Mouse (Mus musculus) gastrocnemius, adult 8-10 months (tissue): Measurements from ENCODE around the gene Arhgap1. TPM values are rescaled to one million over a fixed set of nuclear protein-coding genes. Genes with fewer than 3 reads are reported as not detected.
"Not testable (repeated sequence)": the region's sequence is repeated elsewhere in the genome, so short reads cannot be mapped to it uniquely, and the experiment has no call there.

Experiments used
- DNase-seq, 2 experiments: peaks; one replicate each; pipeline ENCODE4 v3.0.0; 2022; ENCODE audit warnings: low spot score in 2 of 2
- total RNA-seq, 4 experiments: library from RNA; stranded (reverse); gene quantifications; 2 replicates each; pipeline ENCODE4 v1.2.4; 2022

The Arhgap1 gene
- total RNA-seq, result 1 to 10 TPM; 3.8 to 7.9 (median 4.9) TPM

GRCm38 (mm10) chr2:91649553-91650359 is at the start of gene Arhgap1, which contains the start of gene Zfp408:
Arhgap1 (plus strand) TSS chr2:91649860.
Zfp408 (minus strand) TSS chr2:91649791.
- DNase-seq, result peak; percentile 91 to 93

DNA sequence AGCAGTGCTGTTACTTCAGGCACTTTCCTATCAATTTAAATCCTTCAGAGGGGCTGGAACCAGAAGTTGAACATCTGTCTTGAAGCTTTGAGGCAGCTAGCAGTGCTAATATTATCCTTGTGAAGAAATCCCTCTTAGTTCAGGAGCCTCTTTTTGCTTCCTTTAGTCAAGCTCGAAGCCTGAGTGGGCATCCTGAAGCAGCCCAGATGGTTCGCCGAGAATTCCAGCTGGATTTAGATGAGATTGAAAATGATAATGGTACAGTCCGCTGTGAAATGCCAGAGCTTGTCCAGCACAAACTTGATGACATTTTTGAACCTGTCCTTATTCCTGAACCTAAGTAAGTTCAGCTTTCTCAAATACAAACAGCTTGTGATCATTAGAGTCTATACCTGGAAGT is 49.2 kb upstream of the Arhgap1 start:
- no peak for DNase-seq

DNA sequence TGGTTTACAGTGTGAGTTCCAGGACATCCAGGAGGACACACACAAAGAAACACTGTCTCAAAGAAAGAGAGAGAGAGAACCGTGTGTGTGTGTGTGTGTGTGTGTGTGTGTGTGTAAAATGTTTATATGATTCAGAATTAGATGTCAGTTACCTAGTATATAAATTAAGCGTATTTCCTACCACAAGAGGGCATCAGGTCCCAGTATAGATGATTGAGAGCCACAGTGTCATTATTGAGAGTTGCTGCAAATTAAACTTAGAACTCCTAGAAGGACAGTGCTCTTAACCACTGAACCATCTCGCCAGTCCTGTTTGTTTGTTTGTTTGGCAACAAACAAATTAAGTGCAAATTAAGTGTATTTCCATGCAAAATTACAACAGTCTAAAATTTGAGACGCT is 47.3 kb upstream of the Arhgap1 start:
- no peak for DNase-seq

DNA sequence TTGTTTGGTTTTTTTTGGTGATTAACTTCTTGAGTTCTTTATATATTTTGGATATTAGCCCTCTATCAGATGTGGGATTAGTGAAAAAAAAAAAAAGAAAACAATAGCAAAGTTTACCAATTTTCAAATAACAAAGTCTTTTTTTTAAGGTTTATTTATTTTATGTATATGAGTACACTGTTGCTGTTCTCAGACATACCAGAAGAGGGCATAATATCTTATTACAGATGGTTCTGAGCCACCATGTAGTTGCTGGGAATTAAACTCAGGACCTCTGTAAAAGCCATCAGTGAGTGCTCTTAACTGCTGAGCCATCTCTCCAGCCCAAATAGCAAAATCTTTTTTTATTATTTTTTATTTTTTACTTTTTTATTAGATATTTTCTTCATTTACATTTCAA is 40.3 kb upstream of the Arhgap1 start:
- DNase-seq, result not testable (repeated sequence)

- no peak for DNase-seq
These were observed 27.3 kb upstream of the Arhgap1 start for GRCm38 (mm10) chr2:91622356-91622755.

DNA sequence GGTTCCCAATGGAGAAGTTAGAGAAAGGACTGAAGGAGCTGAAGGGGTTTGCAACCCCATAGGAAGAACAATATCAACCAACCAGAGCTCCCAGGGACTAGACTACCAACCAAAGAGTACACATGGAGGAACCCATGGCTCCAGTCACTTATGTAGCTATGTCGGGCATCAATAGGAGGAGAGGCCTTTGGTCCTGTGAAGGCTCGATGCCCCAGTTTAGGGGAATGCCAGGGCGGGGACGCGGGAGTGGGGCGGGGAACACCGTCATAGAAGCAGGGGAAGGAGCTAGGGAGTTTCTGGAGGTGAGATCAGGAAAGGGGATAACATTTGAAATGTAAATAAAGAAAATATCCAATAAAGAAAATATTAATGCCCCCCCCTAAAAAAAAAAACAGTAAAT is 26.3 kb upstream of the Arhgap1 start:
- not testable (repeated sequence) for DNase-seq

DNA sequence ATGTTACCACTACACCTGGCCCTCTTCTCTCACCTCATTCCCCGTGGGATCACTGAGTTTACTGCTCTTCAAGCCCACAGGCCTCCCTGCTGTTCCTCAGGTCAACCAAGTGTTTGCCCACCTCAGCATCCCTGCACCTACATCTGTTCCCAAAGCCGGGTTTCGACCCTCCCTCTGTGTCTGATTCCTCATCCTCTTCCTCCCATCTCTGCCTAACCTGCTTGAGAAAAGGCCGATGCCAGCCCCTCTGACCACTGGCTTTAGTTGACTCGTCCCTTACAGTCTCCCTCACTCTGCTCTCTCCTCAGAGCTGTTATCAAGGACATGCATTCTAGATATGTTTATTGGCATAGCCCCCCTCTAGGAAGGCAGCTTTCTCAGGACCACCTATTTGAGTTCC is 22.2 kb upstream of the Arhgap1 start:
- no peak for DNase-seq

DNA sequence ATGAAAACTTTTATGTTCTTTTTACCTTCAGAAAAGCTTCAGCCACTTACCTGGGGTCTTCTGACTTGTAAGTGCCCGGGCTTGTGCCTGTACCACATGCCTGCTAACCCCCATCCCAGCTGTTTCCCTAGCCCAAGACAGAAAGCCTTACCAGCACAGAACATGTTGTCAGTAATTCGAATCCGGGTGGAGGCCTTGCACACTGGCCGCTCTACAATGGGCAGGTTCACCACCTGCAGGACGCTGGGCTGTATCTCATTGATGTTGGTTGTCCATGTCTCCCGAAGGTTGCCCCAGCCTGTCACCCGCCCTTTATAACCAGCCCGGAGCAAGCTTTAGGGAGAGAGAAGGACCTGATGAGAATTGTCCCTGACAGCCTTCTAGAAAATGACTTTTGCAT is 21.5 kb upstream of the Arhgap1 start:
- no peak for DNase-seq

DNA sequence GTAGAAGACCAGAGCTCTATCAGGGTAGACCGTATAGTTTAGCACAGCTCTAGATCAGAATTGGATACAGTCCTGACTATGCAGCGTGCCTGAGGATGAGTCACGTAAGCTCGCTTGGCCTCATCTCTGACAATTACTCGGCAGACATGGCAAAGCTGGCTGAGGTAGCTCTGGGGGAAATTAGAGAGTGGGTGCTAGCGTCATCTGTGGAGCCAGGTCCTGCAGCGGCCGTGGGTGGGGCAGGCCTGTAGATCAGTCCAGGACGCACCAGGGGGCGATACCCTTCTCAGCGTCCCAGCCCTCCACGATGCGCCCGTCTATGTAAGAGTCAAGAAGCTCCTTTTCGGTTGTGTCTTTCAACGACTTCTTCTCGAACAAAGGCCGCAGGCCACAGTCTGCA is 20.0 kb upstream of the Arhgap1 start:
- DNase-seq, result no peak

GRCm38 (mm10) chr2:91630384-91630783 is 19.3 kb upstream of the Arhgap1 start:
- DNase-seq, result no peak

DNA sequence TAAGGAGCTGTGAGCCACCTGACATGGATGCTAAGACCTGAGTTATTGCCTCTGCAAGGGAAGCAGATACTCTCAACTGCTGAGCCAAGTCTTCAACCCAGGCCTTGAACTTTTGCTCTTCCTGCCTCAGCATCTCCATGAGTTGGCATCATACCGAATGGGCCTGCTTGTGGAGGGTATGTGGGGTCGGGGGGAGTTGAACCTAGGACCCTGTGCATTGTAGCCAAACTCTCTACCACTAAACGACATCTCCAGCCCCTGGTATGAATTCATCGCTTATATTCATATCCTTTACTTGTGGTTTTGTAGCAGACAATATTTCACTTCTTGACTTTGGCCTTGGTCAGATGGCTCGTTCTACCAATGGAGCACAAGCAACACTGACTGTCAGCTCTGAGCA is 17.8 kb upstream of the Arhgap1 start:
- no peak for DNase-seq

DNA sequence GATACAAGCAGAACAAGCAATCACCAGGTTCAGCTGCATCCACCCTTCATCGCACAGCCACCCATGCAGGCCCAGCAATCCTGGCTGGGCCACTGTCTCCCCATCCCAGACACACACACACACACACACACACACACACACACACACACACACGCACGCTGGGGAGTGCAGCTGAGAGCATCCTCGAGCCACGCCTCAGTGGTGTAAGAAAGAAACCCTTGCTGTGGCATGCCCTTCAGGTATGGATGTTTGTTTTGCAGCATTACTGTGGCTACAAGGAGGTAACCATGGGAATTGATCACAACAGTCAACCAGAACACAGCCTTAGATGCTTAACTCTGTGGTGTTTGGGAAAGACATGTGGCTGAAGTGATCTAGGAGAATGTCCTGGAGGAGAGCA is 17.3 kb upstream of the Arhgap1 start:
- DNase-seq, result no peak

DNA sequence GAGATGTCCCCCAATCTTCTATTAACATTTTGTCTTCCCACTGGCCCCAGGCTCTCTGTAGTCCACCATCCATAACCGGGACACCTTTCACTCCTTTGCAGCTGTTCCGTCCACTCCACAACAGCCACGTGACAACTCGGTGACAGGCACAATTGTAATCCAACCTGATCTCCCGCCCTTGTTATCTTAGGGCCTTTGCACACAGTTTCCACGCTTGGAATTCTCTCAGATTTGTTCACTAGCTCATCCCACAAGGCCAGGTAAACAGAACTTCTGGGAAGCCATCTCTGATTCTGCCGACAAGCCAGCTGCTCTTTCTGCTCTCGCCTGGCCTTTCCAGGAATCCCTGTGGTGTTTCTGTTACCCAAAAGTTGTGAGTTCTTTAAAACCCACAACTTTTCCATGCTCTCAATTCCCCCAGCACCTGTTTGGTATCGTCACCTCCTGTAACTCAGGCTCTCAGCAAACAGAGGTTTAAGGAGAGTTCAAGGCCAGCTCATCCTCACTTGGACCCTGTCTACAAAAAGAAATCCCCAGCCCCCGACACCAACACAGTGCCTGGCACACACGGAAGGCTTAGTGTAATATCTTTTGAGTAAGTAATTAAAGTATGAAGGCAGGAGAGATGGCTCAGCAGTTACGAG is 16.2 kb upstream of the Arhgap1 start:
- DNase-seq, result no peak

GRCm38 (mm10) chr2:91634841-91635240 is 14.8 kb upstream of the Arhgap1 start:
- no peak for DNase-seq

GRCm38 (mm10) chr2:91635486-91635885 is 14.2 kb upstream of the Arhgap1 start:
- no peak for DNase-seq

DNA sequence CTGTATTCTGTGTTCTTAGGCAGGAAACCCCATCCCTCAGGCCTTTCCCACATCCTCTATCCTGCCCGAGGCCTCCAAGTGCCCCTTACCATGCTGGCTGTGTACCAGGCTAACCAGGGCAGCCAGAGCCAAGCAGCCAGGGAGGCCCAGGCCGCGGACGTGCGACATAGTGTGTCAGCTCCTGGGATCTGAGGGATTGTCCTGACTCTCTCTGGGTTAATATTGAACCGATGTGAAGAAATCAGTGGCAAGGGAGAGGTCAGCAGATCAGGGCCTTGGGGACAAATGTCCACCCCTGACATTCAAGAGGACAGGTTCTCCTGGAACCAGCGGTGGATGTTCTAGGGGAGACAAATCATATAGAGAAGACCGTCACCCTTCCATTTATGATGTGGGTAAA is 13.4 kb upstream of the Arhgap1 start, which contains the start of gene F2:
Gene F2 (minus strand): TSS at position 186 of the 400 bp plus-strand sequence.
- DNase-seq, result no peak

GRCm38 (mm10) chr2:91636727-91637338 is 12.8 kb upstream of the Arhgap1 start:
- no peak for DNase-seq

DNA sequence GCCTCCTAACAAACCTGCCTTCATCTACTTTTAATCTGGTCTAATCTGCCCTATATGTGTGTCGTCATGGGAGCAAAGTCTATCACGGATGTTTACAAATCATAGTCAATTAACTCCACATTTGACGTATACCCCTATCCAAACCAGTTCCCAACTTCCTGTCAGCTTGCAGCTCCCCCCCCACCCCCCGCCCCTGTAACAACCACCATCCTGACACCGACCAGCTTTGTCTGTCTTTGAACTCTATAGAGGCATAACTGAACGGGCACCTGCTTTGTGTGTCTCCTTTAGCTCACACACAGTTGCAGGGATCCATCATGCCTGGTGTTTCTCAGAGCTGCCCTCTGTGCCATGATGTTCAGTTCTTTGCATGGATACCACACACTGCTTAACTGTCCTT is 10.7 kb upstream of the Arhgap1 start:
- no peak for DNase-seq

- no peak for DNase-seq
These were observed 6.7 kb upstream of the Arhgap1 start for GRCm38 (mm10) chr2:91642825-91643415.

GRCm38 (mm10) chr2:91644021-91644420 is 5.6 kb upstream of the Arhgap1 start:
- DNase-seq, result no peak

GRCm38 (mm10) chr2:91645354-91645753 is 4.3 kb upstream of the Arhgap1 start:
- no peak for DNase-seq

DNA sequence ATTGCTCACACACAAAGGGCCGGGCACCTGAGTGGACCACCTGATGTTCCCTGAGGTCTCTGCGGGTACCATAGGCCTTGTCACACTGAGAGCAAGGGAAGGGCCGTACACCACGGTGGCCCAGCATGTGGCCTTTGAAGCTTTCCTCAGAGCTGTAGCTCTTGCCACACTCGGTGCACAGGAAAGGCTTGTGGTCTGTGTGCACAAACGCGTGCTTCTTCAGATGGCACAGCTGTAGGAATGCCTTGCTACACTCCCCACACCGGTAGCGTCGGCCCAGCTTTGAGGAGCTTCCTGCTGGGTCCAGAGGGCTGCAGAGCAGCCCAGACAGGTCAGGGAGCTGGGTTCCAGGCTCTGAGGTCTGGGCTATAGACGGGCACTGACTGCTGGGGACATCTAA is 3.8 kb upstream of the Arhgap1 start:
- no peak for DNase-seq
